Mouse (Mus musculus) left cerebral cortex, adult 9 months (tissue): ENCODE data around the gene Pex26.

Experiments
- DNase-seq, 2 experiments: peaks; one replicate each; pipeline ENCODE4 v3.0.0; 2022; ENCODE audit warnings: low spot score in 2 of 2

Gene Pex26

DNA sequence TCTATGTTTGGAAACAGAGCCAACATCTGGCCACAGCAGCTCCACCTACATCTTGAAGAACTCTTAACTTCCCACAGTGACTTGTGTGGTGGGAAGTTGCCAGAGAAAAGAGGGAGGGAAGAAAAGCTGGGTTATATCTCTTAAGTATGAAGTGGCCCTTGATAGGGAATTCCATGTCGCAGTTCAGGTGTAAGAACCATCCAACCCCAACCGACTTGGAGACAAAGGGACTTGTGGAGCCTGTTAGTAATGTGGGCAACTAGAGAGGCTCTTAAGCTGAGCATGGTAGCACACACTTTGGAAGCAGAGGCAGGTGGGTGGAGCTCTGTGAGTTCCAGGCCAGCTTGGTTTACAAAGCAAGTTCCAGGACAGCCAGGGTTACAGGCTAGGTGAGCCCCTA lies 26.1 kb downstream of the Pex26 start:
- DNase-seq, result no peak

GRCm38 (mm10) chr6:121210149-121210925 lies 26.9 kb downstream of the Pex26 start, which contains the start of gene Tuba8:
TSS of gene Tuba8 (plus strand) at chr6:121210696.
- peak; percentile 42 to 69 for DNase-seq

DNA sequence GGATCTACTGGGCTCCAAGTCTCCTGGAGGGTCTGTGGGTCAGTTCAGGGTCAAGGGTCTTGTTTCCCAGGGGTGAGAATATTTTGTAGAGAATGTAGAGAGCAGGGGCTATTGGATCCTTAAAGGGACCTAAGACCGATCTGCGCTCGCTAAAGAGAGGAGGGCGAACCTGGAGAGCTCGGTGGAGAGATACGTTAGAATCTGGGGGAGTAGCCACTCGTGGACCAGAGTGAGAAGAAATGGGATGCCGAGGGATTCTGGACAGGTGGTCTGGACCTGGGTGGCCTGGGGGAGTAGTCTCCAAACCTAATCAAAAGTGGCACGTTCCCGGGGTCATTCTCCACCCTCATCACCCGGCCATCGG lies 27.4 kb downstream of the Pex26 start:
- no peak for DNase-seq

DNA sequence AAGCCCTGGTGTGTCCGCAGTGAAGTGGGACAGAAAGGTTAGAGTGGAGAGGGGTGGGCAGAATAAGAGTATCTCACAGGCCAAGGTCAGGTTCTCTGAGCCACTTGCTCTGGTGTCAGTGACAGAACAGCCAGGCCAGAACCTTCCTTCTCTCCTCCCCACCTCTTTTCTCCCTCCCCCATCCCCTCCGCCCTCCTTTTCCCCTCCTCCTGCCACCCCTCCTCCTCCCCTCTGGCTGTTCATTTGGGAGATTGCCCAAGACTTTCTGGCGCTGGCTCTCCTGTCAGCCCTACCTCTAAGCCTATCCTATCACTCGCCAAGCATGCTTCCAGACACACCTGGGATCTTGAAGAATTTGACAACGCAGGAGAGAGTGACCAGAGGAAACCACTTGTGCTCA lies 28.3 kb downstream of the Pex26 start:
- DNase-seq, result no peak

DNA sequence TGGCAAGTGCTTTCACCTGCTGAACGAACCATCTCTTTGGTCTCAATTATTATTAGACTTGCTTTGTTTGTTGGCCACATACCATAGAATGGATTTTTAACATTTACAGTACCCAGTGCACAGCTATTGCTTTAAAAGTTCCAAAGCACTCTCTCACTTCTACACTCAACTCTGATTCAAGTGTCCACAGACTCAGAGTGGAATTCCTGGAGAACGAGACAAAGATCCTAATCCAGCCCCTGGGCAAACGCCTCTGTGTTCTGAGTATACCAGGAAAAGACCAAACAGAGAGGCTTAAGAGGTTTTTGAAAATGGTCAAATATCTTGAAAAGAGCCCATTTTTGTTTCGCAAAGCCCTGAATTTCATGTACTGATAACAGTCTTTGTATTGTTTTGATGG lies 29.5 kb downstream of the Pex26 start:
- DNase-seq, result no peak

DNA sequence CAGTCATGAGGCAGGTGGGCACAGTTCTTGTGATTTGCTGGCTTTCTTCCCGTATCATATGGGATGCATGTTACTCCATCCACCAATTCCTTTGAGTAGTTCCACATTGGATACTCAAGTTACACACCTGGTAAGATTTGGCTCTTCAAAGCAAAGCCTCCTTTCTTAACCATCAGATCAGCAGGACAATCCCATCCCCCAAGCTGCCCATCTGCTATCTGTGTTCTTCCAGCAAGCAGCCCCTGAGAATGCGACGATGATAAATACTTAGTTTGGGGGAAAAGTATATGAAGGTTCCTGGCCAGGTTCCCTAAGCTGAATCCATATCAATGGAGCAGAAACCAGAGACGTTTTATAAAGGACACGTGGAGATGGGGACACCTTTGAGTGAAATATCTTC lies 30.8 kb downstream of the Pex26 start:
- no peak for DNase-seq

GRCm38 (mm10) chr6:121214667-121215330 lies 31.3 kb downstream of the Pex26 start:
- no peak for DNase-seq

DNA sequence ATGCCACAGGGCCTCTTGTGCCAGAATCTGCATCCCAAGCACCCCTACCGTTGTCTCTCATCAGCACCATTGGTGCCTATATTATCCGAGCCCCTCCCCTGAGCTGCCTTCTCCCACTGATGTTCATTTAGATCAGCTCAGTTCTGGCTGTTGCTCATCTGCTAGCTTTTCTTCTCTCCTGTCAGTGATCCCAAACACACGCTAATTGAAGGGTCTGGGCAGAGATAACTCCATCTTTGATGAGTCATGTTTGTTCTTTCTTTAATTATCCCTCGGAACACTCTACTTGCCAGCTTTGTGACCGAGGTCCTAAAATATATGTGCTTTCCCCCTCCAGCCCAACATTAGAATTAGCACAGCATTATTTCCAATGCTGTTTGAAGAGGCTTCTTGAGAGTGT lies 31.9 kb downstream of the Pex26 start:
- DNase-seq, result no peak

- DNase-seq, result no peak
These were observed 32.4 kb downstream of the Pex26 start for GRCm38 (mm10) chr6:121215896-121216295.

GRCm38 (mm10) chr6:121216589-121217255 lies 33.3 kb downstream of the Pex26 start:
- no peak for DNase-seq

- DNase-seq, result no peak
These were observed 34.5 kb downstream of the Pex26 start for GRCm38 (mm10) chr6:121218002-121218401.

- DNase-seq, result no peak
These were observed 35.9 kb downstream of the Pex26 start for GRCm38 (mm10) chr6:121219406-121219805.

- no peak for DNase-seq
These were observed 36.7 kb downstream of the Pex26 start for GRCm38 (mm10) chr6:121220181-121220580.

- DNase-seq, result no peak
These were observed 38.6 kb downstream of the Pex26 start for GRCm38 (mm10) chr6:121221876-121222597.

GRCm38 (mm10) chr6:121223001-121223400 lies 39.5 kb downstream of the Pex26 start:
- DNase-seq, result no peak

- DNase-seq, result no peak
These were observed 40.6 kb downstream of the Pex26 start for GRCm38 (mm10) chr6:121224067-121224466.

- DNase-seq, result no peak
These were observed 41.5 kb downstream of the Pex26 start for GRCm38 (mm10) chr6:121224993-121225392.

GRCm38 (mm10) chr6:121226043-121226442 lies 42.6 kb downstream of the Pex26 start:
- no peak for DNase-seq

DNA sequence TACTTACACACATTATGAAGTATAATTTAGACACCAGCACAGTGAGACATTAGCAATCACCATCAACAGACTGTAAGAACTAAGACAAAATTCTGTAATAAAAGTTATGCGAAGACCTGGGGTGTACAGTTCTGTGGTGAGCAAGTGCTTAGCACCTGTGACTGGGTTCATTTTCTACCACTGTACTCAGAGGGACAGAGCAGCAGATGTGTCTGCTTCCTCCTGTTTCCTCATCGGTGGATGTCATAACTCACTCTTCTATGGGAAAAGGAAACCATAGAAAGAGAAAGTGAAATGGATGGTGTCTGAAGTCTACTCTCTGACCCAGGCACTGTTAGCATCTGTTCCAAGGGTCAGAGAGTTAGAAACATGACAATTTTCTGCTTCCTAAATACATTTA lies 43.3 kb downstream of the Pex26 start:
- no peak for DNase-seq

GRCm38 (mm10) chr6:121228421-121228820 lies 45.0 kb downstream of the Pex26 start:
- DNase-seq, result no peak

DNA sequence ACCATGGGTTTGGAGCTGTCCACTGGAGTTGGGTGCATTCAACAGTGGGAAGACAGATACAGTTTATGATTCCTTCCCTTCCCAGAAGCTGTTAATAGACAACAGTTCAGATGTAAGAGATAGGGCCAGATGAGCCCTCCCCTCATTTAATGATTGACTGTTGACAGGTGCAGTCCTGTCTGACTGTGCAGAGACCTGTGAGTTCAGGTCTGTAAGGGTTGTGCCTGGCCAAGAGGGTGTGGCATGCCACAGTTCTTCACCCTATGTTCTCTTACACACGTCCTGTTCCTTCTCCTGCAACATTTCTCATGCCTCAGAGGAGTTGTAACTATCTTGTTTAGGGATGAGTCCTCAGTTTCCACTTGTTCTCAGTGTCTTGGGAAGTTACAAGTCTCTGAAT lies 49.2 kb downstream of the Pex26 start:
- no peak for DNase-seq

- no peak for DNase-seq
These were observed 52.9 kb downstream of the Pex26 start for GRCm38 (mm10) chr6:121236386-121236785.
